Mouse (Mus musculus) midbrain, embryonic 15.5 days (tissue): Measurements from ENCODE around the gene Gm9945. TPM values are rescaled to one million over a fixed set of nuclear protein-coding genes. Genes with fewer than 3 reads are reported as not detected.

Experiments
- ATAC-seq: fragments of 200-750 bp; cut with Nextera tagmentation; replicated peaks from 2 replicates; pipeline ENCODE4 v1.8.0; 2017; ENCODE audit warnings: moderate TSS enrichment
- H3K27ac ChIP-seq: fragments of 300-500 bp; sonication (generic); 2 replicates; pipeline ENCODE4 v1.5.1; 2015; ENCODE audit warnings: mild to moderate bottlenecking, inconsistent platforms
- H3K27me3 ChIP-seq: fragments of 300-500 bp; sonication (generic); replicated peaks from 2 replicates; pipeline ENCODE4 v1.6.1; 2015; ENCODE audit warnings: inconsistent platforms
- H3K36me3 ChIP-seq: fragments of 300-500 bp; sonication (generic); replicated peaks from 2 replicates; pipeline ENCODE4 v1.6.1; 2015; ENCODE audit warnings: inconsistent platforms
- H3K4me1 ChIP-seq: fragments of 300-500 bp; sonication (generic); 2 replicates; pipeline ENCODE4 v1.6.1; 2015; ENCODE audit warnings: inconsistent platforms
- H3K4me2 ChIP-seq: fragments of 300-500 bp; sonication (generic); 2 replicates; pipeline ENCODE4 v1.6.1; 2015; ENCODE audit warnings: inconsistent platforms, mild to moderate bottlenecking, moderate library complexity
- H3K4me3 ChIP-seq: fragments of 300-500 bp; sonication (generic); 2 replicates; pipeline ENCODE4 v1.5.1; 2015; ENCODE audit warnings: mild to moderate bottlenecking, inconsistent platforms
- H3K9ac ChIP-seq: fragments of 300-500 bp; sonication (generic); 2 replicates; pipeline ENCODE4 v1.6.1; 2015; ENCODE audit warnings: mild to moderate bottlenecking, inconsistent platforms
- H3K9me3 ChIP-seq: fragments of 300-500 bp; sonication (generic); 2 replicates; pipeline ENCODE4 v1.6.1; 2016; ENCODE audit warnings: inconsistent platforms
- WGBS: fragments of 180-500 bp; shearing (Covaris S2); methylation state at CpG from one replicate; pipeline ENCODE4 v1.1.7; 2015; ENCODE audit warnings: mixed read lengths; 5-methylcytosine and 5-hydroxymethylcytosine counted together
- polyA plus RNA-seq: library from polyadenylated mRNA; unstranded; fragments of >200 nt; fragmentation: Nextera tagmentation; extraction: Ambion mirVana; gene quantifications from 2 replicates; pipeline ENCODE4 v1.2.1, GENCODE M21; 2015

The Gm9945 gene
- polyA plus RNA-seq, 1 experiment from 2014 or later = 0.39 TPM

DNA sequence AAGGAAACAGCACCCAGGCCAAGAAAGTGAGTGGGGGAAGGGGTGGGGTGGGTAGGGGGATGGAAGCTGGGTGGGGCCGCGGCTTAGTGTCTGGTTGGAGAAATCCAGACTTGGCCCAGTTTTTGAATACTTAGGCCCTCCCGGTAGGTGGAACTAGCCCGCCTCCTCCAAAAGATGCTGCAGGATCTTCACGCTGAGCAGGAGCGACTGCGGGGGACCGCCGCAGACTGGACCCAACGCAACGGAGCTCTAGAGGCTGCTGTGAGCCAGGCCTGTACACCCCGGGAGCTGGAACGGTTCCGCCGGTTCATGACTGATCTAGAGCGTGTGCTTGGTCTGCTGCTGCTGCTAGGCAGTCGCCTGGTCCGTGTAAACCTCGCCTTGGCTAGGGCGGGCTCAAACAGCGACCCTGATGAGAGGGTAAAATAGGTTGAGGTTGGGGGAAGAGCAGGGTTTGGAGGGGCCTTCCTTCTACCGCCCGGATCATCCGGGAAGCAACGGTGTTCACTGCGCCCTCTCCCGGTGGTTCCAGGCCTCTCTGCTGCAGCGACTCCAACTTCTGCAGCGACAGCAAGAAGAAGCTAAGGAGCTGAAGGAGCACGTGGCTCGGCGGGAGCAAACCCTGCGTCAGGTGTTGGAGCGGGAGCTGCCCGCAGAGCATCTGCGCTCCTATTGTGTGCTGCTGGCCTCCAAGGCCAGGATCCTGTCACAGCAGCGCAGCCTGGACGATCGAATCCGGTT, 13.6 kb upstream of the Gm9945 start:
- Histone ChIP-seq H3K27ac (no peak overlapping the region), H3K4me1 (peaks cover 39% of the 10 kb centered on the region), H3K4me2 (peak overlapping the region; percentile 52), H3K9ac (peak overlapping the region; percentile 24; the same call in 1 of the 2 replicates), H3K4me3 (peak overlapping the region; percentile 30), H3K9me3 (peaks cover 3% of the 10 kb centered on the region; the same call in 1 of the 2 replicates), H3K27me3 (peaks cover 80% of the 10 kb centered on the region), H3K36me3 (no peaks in the 10 kb centered on the region)
- 5% methylated on average over 40 of the region's 40 CpGs for WGBS
- ATAC-seq = peak; percentile 40

GRCm38 (mm10) chr11:53469294-53469967, 10.5 kb upstream of the Gm9945 start:
- H3K27ac ChIP-seq = no peak overlapping the region
- peaks cover 2% of the 10 kb centered on the region; the same call in 1 of the 2 replicates for H3K9me3 ChIP-seq
- H3K4me2 ChIP-seq = peak overlapping the region; percentile 54
- no peak overlapping the region for H3K4me3 ChIP-seq
- 32% methylated on average over 16 of the region's 16 CpGs for WGBS
- H3K36me3 ChIP-seq = no peaks in the 10 kb centered on the region
- H3K4me1 ChIP-seq = peaks cover 28% of the 10 kb centered on the region
- no peak overlapping the region for H3K9ac ChIP-seq
- H3K27me3 ChIP-seq = peaks cover 52% of the 10 kb centered on the region
- ATAC-seq = no peak

GRCm38 (mm10) chr11:53469968-53470695, 9.8 kb upstream of the Gm9945 start, which contains the start of gene Gm9837:
Gm9837 (minus strand) TSS chr11:53470479.
- H3K27ac ChIP-seq = peak within 1 kb of the TSS; percentile 61
- WGBS = 1% methylated on average over 29 of the region's 29 CpGs
- peaks cover 28% of the 10 kb centered on the region for H3K4me1 ChIP-seq
- H3K9me3 ChIP-seq = no peaks in the 10 kb centered on the region
- peak within 1 kb of the TSS; percentile 54 for H3K4me2 ChIP-seq
- H3K36me3 ChIP-seq = no peaks in the 10 kb centered on the region
- no peak within 1 kb of the TSS; the same call in 1 of the 2 replicates for H3K9ac ChIP-seq
- ATAC-seq = peak; percentile 77
- H3K27me3 ChIP-seq = peaks cover 45% of the 10 kb centered on the region
- peak within 1 kb of the TSS; percentile 24 for H3K4me3 ChIP-seq

DNA sequence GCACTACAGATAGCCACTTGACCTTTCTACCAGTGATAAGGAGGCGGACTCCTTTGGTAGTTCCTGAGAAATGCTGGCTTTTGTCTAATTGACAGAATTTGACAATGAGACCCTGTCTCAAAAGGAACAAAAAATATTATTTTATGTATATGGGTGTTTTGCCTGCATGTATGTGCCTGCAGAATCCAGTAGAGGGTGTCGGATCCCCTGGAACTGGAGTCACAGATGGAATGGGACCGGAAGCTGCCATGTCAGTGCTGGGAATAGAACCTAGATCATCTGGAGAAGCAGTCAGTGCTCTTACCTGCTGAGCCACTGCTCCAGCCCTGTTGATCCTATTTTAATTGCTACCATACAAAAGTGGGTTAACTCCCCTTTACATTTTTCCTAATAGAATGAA, 7.3 kb upstream of the Gm9945 start:
- 76% methylated on average over 3 of the region's 3 CpGs for WGBS
- H3K36me3 ChIP-seq = no peaks in the 10 kb centered on the region
- H3K4me3 ChIP-seq = no peak overlapping the region
- no peaks in the 10 kb centered on the region for H3K9me3 ChIP-seq
- no peak overlapping the region for H3K4me2 ChIP-seq
- H3K4me1 ChIP-seq = peaks cover 31% of the 10 kb centered on the region
- no peak for ATAC-seq
- H3K27me3 ChIP-seq = peaks cover 23% of the 10 kb centered on the region
- no peak overlapping the region for H3K9ac ChIP-seq
- H3K27ac ChIP-seq = no peak overlapping the region

DNA sequence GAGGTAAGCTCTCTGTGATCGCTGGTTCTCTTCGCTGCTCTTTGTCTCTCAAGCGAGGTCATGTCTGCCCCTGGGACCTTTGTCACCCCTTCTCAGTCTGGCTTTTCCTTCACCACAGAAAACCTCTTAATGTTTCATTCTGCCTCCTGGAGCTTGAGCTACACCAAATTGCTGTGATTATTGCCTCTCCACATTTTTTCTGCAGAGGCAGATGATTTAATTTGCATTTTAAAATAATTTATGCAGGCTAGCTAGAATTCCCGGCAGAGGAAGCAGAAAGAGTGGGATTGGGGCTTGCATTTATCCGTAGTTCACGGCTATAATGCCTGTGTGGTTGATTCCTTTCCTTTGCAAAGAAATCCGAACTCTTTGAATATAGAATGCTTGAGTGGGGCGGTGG, 4.3 kb upstream of the Gm9945 start:
- Histone ChIP-seq H3K4me3 (peak overlapping the region; percentile 25), H3K27ac (peak overlapping the region; percentile 78), H3K9me3 (no peaks in the 10 kb centered on the region), H3K4me1 (peaks cover 37% of the 10 kb centered on the region), H3K4me2 (peak overlapping the region; percentile 42), H3K27me3 (peaks cover 35% of the 10 kb centered on the region), H3K9ac (no peak overlapping the region; the same call in 1 of the 2 replicates), H3K36me3 (no peaks in the 10 kb centered on the region)
- 7% methylated on average over 8 of the region's 8 CpGs for WGBS
- no peak for ATAC-seq

- no peaks in the 10 kb centered on the region for H3K9me3 ChIP-seq
- no peak overlapping the region for H3K9ac ChIP-seq
- no peak overlapping the region for H3K27ac ChIP-seq
- no peaks in the 10 kb centered on the region for H3K36me3 ChIP-seq
- WGBS = 44% methylated on average over 7 of the region's 7 CpGs
- no peak overlapping the region for H3K4me3 ChIP-seq
- no peak for ATAC-seq
- H3K4me1 ChIP-seq = peaks cover 33% of the 10 kb centered on the region
- no peak overlapping the region for H3K4me2 ChIP-seq
- peaks cover 42% of the 10 kb centered on the region for H3K27me3 ChIP-seq
These were observed 2.1 kb upstream of the Gm9945 start for GRCm38 (mm10) chr11:53477833-53478232.

DNA sequence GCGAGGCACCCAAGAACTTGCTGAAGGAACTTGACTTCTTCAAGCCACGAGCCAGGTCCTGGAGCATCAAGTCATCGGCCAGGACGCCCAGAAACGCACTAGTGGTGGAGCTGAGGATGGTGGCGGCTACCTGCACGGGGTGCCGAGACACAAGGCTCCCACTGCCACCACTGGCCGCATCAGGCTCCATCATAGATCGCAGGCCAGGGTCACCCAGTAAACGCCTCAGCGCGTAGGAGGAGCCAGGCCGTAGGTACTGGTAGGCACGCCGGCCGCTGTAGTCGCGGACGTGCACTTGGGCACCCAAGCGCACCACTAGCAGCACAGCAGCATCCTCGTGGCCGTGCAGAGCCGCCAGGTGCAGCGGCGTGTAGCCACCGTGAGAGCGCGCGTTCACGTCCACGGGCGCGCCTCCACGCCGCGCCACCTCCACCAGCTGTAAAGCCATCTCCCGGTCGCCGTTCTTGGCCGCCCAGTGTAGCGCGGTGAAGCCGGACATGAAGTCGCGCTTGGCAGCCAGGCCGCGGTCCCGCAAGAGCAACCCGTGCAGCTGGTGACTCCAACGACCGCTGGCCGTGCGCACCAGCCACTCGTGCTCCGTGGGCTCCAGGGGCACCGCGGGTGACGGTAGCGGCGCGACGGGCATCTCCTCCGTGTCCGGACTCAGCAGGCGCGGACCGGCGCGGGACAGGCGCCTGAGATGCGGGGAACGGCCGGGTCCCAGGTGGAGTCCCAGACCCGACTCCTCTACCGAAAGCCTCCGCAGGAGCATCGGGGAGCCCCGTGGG, 1.4 kb upstream of the Gm9945 start:
- peak; percentile 35; the same call in 1 of the 2 replicates for ATAC-seq
- no peaks in the 10 kb centered on the region for H3K9me3 ChIP-seq
- H3K4me3 ChIP-seq = peak overlapping the region; percentile 53
- H3K4me1 ChIP-seq = peaks cover 33% of the 10 kb centered on the region
- H3K36me3 ChIP-seq = no peaks in the 10 kb centered on the region
- H3K27me3 ChIP-seq = peaks cover 46% of the 10 kb centered on the region
- no peak overlapping the region for H3K27ac ChIP-seq
- H3K9ac ChIP-seq = peak overlapping the region; percentile 41; the same call in 1 of the 2 replicates
- H3K4me2 ChIP-seq = peak overlapping the region; percentile 88
- WGBS = 7% methylated on average over 76 of the region's 79 CpGs

DNA sequence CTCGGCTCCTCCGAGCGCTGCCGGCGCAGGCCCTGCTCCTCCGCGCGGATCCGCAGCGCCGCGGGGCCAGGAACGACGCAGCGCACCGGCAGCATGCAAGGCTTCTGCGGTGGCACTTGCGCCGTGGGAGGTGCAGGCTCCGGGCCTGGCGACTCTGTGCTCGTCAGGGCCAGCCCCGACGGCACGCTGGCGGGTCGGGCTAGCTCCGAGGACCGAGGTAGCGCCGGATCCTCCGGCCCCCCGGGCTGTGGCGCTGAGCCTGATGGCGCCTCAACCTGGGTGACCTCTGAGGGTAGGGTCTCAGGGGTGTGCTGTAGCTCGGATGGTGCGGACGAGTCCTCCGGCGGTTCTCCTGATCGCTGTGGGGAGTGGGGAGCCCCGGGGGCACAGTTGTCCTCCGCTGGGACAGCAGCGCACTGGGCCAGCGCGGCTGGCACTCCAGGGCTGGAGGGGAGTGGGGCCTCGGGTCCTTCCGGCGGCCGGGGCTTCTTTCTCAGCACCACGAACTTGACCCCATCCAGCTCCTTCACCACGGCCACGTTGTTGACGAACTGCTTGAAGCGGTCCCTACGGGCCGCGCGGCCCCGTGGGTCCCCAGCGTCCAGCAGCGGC, 689 bp upstream of the Gm9945 start:
- H3K4me1 ChIP-seq = peaks cover 33% of the 10 kb centered on the region
- no peaks in the 10 kb centered on the region for H3K36me3 ChIP-seq
- H3K4me3 ChIP-seq = peak overlapping the region; percentile 53
- H3K9ac ChIP-seq = peak overlapping the region; percentile 41
- no peaks in the 10 kb centered on the region for H3K9me3 ChIP-seq
- peak overlapping the region; percentile 88 for H3K4me2 ChIP-seq
- no peak overlapping the region for H3K27ac ChIP-seq
- WGBS = 2% methylated on average over 62 of the region's 62 CpGs
- ATAC-seq = peak; percentile 17
- peaks cover 49% of the 10 kb centered on the region for H3K27me3 ChIP-seq

GRCm38 (mm10) chr11:53481088-53481730, 1.2 kb downstream of the Gm9945 start:
- Histone ChIP-seq H3K4me2 (no peak overlapping the region), H3K36me3 (no peaks in the 10 kb centered on the region), H3K9me3 (no peaks in the 10 kb centered on the region), H3K9ac (no peak overlapping the region), H3K27me3 (peaks cover 59% of the 10 kb centered on the region), H3K4me3 (no peak overlapping the region), H3K4me1 (peaks cover 23% of the 10 kb centered on the region), H3K27ac (no peak overlapping the region)
- 75% methylated on average over 4 of the region's 4 CpGs for WGBS
- no peak for ATAC-seq

- H3K4me3 ChIP-seq = no peak overlapping the region
- H3K4me2 ChIP-seq = no peak overlapping the region
- no peaks in the 10 kb centered on the region for H3K36me3 ChIP-seq
- no peaks in the 10 kb centered on the region for H3K9me3 ChIP-seq
- no peak overlapping the region for H3K9ac ChIP-seq
- ATAC-seq = no peak
- no peak overlapping the region for H3K27ac ChIP-seq
- H3K27me3 ChIP-seq = peaks cover 66% of the 10 kb centered on the region
- H3K4me1 ChIP-seq = peaks cover 27% of the 10 kb centered on the region
- 82% methylated on average over 9 of the region's 9 CpGs for WGBS
These were observed 3.4 kb downstream of the Gm9945 start for GRCm38 (mm10) chr11:53483159-53483891.
